Mouse (Mus musculus) heart, adult 9 months (tissue): Measurements from ENCODE around the gene Mrps2.
A peak's percentile ranks its signal among the peaks of the same experiment; 100 is the strongest.

ENCODE experiments used
- DNase-seq, 2 experiments: peaks; one replicate each; pipeline ENCODE4 v3.0.0; 2022; ENCODE audit warnings: low spot score in 2 of 2

Mrps2 gene

DNA sequence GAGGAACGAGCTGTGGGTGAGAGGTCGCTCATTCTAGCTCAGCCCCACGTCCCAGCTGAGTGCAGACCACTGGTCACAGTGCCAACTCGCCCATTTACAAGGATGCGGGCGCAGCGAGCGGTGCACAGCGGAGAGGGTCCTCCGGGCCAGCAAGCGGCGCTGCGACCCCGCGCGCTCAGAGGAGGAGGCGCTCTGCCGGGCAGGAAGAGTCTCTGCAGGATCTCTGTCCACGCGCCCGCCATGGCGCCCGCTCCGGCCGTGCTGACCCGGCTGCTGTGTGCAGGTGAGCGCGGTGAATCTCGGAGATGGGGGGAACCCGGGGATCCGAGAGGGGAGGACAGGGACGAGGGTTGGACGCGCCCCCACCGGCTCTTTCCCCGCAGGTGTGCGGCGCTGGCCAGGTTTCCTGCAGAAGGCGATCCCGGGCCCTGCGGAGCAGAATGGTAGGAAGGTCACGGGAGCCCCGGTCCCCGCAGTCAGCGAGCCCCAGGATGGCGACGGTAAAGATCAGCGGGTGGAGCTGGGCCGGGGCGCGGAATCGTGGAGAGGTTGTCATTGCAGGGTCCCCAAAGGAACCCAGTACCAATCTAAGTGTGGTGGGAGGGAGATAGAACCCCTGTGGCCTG, at the start of gene Mrps2:
Gene Mrps2 (plus strand): TSS at position 207 of the 626 bp plus-strand sequence.
- DNase-seq = peak; percentile 75

DNA sequence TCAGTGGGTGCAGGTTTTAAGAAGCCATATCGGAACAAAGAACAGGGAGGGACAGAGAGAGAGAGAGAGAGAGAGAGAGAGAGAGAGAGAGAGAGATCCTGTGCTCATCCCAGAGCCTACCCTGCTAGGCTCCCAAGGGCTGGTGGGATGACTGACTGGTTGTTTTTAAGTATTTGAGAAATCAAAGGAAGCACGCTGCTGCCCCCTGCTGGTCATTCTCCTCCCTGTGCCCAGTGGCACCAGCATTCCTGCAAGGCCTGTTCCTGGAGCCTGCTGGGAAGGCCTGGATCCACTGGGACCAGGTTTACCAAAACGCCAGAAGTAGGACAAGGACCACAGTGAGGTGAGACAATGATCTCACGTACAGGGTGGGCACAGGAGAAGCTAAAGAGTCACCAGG, 48.0 kb upstream of the Mrps2 start:
- DNase-seq = peak; percentile 47 to 67

DNA sequence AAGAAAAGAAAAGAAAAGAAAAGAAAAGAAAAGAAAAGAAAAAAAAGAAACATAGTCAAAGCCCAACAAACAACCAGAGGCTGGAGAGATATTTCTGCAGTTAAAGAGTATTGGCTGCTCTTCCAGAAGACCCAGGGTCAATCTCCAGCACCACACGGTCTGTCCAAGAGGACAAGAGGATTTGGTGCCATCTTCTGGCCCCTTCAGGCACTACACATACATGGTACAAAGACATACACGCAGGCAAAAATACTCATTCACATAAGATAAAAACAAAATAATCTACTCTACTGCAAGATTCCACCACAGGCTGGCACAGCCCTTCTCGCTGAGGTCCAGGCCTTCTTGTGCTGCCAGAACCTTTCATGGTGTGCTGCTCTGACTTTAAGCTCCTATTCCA, 44.7 kb upstream of the Mrps2 start:
- DNase-seq = no peak

DNA sequence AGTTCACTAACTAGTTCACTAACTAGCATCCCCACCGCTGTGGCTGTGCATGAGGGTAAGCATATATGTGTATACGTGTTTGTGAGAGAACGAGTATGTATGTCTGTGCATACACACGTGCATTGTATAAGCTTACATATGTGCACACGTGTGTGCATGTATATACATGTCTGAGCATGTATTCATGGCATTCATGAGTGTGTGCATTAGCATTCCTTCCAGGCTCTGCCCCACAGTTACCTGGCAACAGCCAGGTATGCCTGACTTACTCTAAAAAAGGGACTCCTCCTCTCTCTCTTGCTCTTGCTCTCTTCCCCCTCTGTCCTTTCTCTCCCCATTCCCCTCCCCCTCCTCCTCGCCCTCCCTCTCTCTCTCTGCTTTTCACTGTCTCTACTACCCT, 40.6 kb upstream of the Mrps2 start:
- no peak for DNase-seq

DNA sequence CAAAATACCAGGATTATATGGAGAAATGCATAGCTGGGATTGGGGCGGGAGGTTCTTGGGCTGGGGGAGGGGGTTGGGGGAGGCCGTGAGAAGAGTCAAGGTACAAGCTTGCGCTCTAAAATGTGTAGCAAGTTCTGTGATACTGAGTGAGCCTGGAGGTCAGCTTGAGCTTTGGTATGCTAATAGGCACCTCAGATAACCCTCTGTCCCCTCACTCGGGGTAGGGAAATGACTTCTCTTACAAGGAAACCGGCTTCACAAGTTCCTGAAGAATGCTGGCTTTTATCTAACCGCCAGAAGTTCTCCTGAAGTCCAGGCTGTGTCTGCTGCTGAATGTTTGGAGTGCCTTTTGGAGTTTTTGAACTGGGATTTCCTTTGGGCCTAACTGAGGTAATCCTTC, 37.0 kb upstream of the Mrps2 start:
- DNase-seq = no peak

DNA sequence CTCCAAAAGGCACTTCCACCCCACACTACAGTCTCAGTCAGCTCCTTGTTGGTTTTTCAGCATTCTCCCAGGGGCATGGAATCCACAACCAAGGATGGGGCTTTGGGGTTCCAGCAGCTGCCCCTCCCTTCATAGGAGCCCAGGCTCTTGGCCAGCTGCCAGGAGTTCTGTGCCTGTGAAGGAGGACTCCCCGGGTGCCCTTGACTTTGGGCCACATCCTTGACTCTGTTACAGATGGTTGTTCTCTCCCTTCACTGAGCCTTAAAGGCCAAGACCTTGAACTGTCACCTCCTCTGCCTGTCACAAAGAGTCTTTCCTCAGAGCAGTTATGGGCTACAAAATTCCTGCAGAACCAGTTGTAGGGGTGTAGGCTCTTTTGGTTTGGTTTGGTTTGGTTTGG, 35.1 kb upstream of the Mrps2 start:
- DNase-seq = no peak

DNA sequence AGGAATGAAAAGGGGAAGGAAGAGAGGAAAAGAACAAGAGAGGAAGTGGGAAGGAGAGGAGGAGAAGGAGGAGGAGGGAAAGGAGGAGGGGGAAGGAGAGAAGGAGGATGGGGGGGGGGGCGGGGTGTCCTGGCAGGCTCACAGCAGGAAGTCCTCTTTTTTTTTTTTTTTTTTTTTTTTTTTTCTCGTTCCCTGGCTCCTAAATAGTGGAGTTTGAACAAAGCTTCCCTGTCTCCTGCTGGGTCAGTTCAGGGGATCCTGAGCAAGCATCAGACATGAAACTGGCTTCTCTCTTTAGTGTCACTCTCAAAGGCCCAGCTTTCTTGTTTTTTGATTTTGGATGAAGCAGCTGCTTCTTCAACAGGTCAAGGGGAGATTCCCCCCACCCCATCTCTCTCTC, 34.4 kb upstream of the Mrps2 start:
- DNase-seq = no peak

DNA sequence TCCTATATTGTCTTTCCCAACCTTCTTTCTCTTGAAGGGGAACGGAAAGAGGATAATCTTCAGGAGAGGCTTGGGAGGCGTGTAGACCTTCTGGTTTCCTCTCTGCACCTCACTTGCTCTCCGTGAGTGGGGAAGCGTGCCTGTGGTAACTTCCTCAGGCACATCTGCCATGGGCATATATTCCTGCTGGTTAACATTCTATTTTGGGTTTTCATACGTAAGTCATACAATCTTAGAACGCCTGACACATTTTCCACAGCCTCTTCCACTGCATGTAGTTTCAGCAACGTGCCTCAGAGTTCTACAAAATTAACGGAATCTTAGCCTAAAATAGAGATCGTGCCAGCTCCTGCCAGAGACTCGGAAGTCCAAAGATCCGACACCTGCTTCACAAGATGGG, 32.5 kb upstream of the Mrps2 start:
- no peak for DNase-seq

DNA sequence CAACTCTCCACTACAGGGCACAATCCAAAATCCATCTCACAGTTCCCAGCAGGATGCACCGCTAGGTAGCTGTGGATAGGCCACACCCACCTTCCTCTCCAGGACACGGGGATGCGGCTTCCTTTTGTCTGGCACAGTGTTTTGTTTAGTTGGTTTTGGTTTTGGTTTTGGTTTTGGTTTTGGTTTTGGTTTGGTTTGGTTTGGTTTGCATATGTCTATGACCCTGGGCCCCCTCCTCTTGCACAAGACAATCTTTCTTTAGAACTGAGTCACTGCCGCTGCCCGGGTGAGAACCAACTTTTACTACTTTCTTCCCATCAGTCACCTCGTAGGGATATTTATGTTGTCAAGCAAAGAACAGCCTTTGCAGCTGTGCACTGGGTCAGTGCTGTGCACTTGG, 27.0 kb upstream of the Mrps2 start:
- no peak for DNase-seq

DNA sequence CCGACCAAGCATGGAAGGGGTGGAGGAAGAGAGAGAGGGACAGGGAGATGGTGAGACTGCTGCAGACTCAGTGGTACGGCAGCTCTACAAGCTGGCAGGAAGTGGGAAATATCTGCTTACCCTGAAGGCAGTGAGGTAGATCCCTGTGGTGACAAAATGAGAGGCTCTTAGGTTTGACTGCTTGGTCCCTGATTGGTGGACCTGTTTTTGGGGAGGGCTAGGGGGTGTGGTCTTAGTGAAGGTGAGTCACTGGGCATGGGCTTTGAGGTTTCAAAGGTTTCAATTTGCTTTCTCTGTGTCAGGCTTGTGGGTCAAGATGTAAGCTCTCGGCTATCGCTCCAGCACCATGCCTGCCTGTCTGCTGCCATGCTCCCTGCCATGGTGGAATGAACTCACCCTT, 22.8 kb upstream of the Mrps2 start:
- DNase-seq = no peak

DNA sequence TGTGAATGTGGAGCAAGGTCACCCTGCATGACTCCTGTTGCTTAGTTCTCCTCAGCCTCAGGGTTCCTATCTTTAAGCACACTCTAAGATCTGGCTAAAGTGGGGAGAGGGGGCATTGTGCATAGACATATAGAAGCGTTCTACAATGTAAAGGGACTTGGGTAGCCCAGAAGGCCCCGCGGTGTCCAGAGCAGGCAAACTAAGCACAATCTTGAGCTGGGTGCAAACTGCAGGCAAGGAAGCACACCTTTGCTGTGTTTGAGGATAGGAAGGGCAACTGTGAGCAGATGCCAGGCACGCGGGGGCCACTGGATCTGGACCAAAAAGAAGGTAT, 21.7 kb upstream of the Mrps2 start:
- no peak for DNase-seq

DNA sequence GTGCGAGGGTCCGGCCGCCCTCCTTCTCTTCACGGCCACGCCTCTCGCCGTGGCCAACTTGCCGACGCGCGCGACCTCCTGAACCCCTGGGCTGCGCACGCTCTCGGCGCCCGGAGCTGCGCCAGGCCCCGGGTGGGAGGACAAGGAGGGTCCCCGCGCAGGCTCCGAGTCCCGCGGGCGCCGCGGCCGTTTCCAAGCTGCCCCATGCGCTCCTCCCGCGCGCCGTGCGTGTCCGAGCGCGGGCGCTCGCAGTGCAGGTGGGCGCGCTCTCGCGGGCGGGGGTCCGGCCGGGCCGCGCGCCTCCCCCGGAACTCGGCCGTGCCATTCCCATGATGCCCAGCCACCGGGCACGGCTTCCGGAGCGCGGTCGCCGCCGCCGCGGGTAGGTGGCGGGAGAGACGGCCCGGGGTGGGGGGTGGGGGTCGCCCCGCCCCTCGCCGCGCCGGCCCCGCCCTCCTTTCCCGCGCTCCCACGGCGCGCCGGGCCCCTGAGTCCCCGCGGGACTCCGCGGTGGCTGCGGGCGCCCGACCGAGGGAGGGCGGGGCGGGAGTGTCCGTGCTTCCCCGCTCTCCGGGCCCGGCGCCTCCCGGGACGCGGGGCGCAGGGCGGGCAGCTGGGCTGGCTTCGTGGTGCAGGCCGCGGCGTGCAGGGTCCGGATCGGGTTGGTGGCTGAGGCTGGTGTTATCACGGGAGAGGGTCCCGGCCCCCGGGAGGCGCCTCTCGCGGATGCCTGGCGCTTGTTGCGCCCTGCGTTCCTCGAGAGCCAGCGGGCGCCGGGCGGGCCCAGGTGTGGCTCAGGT, 21.2 kb upstream of the Mrps2 start, which contains the start of gene Ppp1r26:
Gene Ppp1r26 (plus strand): TSS at position 286 of the 800 bp plus-strand sequence.
- DNase-seq = peak in 1 of 2 experiments; percentile 15

DNA sequence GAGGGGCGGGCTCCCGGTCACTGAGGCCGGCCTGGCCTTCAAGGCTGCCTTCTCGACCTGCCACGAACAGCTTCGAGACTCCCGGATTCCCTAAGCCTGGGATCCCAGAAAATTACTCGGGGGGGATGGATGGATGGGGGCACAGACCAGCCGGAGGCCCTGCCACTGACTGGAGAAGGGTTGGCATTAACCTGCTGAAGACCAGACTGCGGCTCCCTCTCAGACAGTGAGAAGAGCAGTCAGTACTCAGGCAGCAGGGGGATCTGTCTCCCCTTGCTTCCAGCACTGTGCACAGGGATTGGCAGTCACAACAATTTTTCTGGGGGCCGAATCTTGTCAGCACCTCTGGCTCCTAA, 20.6 kb upstream of the Mrps2 start:
- DNase-seq = no peak

DNA sequence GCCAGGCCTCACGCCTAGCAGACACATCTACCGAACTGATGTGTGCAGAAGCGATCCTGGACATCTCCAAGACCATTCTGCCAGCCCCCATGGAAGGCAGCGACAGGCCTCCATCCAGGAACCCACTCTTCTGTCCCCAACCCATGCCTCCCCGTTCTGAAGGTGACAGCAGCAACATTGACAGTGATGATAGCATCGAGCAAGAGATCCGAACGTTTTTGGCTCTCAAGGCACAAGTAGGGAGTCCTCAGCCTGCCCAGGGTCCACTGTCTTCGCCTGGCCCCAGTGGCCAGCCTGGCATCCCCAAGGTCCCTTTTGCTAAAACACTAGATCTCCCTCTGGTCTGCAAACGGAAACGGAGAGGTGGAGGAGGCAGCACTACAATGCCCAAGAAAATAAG, 16.2 kb upstream of the Mrps2 start:
- DNase-seq = no peak

DNA sequence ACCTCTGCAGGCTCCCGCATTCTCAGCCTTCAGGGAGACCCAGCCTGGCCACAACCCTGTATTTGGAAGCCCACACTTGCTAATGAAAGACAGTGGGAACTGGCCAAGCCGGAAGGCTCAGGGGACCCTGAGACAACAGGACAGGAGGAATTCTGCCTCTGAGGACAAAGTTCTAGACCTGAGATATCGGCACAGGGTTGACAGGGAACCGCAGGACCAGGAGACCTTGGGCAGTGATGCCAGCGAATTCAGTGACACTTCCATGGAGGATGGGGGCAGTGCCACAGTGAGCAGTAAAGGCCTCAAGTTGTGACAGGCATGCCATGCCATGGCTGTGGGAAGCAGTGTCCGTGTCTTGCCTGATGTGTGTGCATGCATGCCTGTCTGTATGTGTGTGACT, 14.3 kb upstream of the Mrps2 start:
- no peak for DNase-seq

DNA sequence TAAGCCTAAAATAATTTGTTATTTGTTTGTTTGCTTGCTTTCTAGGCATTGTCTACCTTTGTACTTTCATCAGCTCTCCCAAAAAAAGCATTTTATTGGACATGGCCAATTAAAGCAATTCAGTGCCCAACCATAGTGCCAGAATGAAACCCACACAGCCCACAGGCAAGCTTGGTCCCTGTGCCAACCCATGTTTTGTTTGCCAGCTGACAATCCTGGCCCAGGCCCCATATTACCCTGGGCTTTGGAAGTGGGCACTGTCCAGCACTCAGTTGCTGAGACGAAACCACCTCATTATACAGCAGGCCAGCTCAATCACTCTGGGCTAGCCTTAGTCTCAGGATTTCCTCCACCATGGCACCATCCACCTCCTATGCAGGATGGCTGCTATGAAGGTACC, 11.2 kb upstream of the Mrps2 start:
- no peak for DNase-seq

DNA sequence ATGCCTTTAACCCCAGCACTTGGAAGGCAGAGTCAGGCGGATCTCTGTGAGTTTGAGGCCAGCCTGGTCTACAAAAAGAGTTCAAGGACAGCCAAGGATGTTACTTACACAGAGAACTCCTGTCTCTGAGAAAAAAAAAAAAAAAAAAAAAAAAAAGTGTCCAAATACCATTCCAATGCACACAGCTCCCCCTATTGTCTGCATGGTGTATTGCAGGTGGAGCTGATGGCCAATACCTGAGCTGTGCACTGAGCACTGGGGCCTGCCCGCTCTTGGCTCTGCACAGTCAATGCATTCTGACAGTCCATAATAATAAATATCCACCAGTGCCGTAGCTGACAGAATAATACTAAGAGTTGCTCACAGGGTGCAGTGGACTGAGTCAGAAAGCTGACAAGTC, 3.9 kb upstream of the Mrps2 start:
- DNase-seq = peak in 1 of 2 experiments; percentile 35

DNA sequence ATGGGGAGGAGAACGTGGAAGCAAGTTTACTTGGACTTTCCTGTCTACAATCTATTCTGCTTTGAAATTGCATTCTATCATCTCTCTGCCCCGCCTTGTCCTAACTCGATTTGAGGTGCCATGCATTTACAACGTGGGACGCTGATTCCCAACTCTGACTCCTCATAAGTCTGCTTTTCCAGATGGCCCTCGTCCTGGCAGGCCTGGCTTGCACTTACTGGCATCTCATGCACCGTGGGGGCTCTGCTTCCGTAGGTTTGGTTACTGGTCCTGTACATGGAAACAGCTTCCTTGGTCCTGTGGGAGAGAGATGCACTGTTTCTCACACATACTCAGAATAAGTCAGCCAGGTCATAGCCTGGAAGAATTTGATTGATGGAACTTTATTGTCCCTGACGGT, 2.9 kb upstream of the Mrps2 start:
- no peak for DNase-seq

DNA sequence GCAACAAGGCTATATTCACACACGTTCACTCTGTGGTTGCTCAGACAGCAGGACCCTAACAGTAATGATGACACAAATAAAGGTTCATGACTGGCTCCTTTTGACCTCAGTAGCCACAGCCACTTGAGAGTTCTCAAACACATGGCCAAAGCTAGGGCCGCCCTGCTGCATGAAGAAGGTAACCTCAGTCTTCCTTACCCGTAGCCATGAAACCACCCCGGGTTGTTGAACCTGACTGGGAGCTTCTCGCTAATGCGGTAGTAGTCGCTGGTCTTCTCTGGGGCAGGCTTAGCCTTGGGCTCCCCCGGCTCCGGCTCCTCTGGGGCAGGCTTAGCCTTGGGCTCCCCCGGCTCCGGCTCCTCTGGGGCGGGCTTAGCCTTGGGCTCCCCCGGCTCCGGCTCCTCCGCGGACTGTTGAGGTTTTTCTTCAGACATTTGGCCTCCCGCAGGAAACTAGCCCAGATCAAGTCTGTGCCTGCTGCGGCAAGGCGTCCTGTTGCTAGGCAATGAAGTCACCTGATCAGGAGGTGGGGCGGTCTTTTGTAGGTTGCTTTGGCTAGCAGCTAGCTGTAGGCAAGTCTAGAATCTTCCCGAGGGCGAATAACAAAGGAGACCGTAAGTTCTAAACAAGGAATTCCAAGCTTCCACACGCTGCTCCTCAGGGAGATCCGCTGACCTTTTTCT, 1.9 kb upstream of the Mrps2 start, which contains the start of gene 1700007K13Rik:
Gene 1700007K13Rik (minus strand): TSS at position 497 of the 683 bp plus-strand sequence.
- DNase-seq = peak; percentile 51 to 54

DNA sequence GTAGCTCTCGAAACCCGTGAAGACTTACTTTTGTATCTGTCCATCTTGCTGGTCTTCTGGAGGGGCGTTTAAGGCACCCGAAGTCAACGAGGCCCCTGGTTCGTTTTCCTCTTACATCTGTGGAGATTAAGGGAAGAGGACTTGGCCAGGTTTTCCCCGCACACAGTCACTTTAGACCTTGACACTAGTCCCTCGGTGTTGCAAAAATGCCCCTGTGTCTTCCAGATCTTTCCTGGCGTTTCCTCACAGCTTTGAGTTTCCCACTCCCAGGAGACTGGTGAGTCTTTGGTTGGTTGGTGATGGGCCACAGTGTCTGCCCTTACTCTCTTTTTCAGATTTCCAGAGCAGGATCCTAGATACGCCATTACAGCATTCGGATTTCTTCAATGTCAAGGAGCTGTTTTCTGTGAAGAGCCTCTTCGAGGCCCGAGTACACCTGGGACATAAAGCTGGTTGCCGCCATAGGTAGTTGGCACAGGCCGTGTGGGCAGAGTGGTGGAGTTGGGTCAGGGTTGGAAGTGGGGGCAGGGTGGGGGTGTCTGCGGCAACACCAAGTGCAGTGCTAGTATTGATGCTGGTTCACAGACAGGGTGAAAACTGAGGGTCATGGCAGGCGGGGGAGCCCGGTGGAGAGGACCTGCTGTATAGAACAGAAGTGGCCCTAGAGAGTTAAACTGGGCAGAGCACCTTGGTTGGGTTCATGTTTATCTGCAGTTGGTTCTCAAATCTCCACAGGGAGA, 790 bp downstream of the Mrps2 start:
- no peak for DNase-seq

DNA sequence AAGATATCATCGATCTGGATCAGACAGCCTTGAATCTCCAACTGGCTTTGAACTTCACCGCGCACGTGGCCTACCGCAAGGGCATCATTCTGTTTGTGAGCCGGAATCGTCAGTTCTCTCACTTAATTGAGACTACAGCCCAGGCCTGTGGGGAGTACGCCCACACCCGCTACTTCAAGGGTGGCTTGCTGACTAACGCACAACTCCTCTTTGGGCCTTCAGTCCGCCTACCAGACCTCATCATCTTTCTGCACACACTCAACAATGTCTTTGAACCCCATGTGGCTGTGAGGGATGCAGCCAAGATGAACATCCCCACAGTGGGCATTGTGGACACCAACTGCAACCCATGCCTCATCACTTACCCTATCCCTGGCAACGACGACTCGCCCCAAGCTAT, 1.6 kb downstream of the Mrps2 start:
- no peak for DNase-seq

DNA sequence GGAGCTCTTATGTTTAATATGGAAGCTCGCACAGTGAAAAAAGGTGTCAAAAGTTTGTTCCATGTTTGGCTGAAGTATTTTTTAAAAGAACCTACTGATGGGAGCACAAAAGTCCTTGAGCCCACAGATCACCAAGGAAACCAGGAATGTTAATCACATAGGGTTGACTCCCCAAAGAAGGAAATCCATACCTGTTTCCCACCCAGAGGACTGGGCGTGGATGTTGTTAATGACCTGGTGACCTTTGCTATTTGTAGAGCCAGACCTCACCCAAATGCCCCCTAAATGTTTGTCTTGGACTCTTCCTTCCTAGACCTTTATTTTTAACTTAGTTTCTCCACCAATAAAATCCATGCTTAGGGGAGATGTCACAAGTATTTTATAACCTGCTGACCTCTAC, 2.7 kb downstream of the Mrps2 start:
- DNase-seq = no peak
